Mouse (Mus musculus) heart, embryonic 13.5 days (tissue): Measurements from ENCODE around the gene Olfr1204. TPM values are rescaled to one million over a fixed set of nuclear protein-coding genes. Genes with fewer than 3 reads are reported as not detected.

ENCODE experiments used
- ATAC-seq: fragments of 200-750 bp; cut with Nextera tagmentation; 2 replicates; pipeline ENCODE4 v1.8.0; 2017; ENCODE audit warnings: moderate TSS enrichment; ENCODE audit not compliant: insufficient number of reproducible peaks, low FRiP score, low TSS enrichment; ENCODE audit errors: extremely low read depth
- H3K27ac ChIP-seq: fragments of 300-500 bp; sonication (generic); replicated peaks from 2 replicates; pipeline ENCODE4 v1.5.1; 2015; ENCODE audit warnings: moderate library complexity, mild to moderate bottlenecking, inconsistent platforms
- H3K27me3 ChIP-seq: fragments of 300-500 bp; sonication (generic); replicated peaks from 2 replicates; pipeline ENCODE4 v1.6.1; 2015; ENCODE audit warnings: mild to moderate bottlenecking, inconsistent platforms
- H3K36me3 ChIP-seq: fragments of 300-500 bp; sonication (generic); 2 replicates; pipeline ENCODE4 v1.6.1; 2015; ENCODE audit warnings: mild to moderate bottlenecking, inconsistent platforms
- H3K4me1 ChIP-seq: fragments of 300-500 bp; sonication (generic); 2 replicates; pipeline ENCODE4 v1.6.1; 2015; ENCODE audit warnings: inconsistent platforms
- H3K4me2 ChIP-seq: fragments of 300-500 bp; sonication (generic); 2 replicates; pipeline ENCODE4 v1.6.1; 2015; ENCODE audit warnings: inconsistent platforms, mild to moderate bottlenecking, moderate library complexity
- H3K4me3 ChIP-seq: fragments of 300-500 bp; sonication (generic); 2 replicates; pipeline ENCODE4 v1.5.1; 2015; ENCODE audit warnings: moderate library complexity, mild to moderate bottlenecking, inconsistent platforms
- H3K9ac ChIP-seq: fragments of 300-500 bp; sonication (generic); 2 replicates; pipeline ENCODE4 v1.6.1; 2015; ENCODE audit warnings: inconsistent platforms, mild to moderate bottlenecking, moderate library complexity
- H3K9me3 ChIP-seq: fragments of 300-500 bp; sonication (generic); 2 replicates; pipeline ENCODE4 v1.6.1; 2016; ENCODE audit warnings: inconsistent platforms
- WGBS: fragments of 180-500 bp; shearing (Covaris S2); methylation state at CpG from one replicate; pipeline ENCODE4 v1.1.7; 2015; ENCODE audit warnings: mixed read lengths; 5-methylcytosine and 5-hydroxymethylcytosine counted together
- polyA plus RNA-seq: library from polyadenylated mRNA; unstranded; fragments of >200 nt; fragmentation: Nextera tagmentation; extraction: Ambion mirVana; gene quantifications from 2 replicates; pipeline ENCODE4 v1.2.1, GENCODE M21; 2015

Gene Olfr1204
- polyA plus RNA-seq, result not detected in 2 replicates

DNA sequence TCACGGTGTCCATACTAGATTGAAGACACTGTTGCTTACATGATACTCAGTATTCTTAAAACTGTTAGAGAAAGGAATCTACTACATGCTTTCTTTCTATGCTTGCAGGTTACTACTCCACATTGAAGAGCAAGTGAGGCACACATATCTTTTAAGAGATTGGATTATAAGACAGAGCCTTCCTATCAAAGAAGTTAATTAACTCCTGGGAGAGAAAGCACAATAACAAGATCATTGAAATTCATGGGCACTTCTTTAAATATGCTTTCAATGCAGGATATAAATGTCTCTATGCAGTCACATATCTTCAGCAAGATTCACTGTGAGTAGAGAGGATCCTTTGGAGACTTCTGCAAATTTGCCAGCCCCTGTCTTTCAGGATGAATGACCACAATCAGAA is at the start of gene Olfr1204:
Olfr1204 (plus strand) TSS at position 301 of the 400 bp plus-strand sequence.
- Histone ChIP-seq H3K4me2 (no peak within 1 kb of the TSS), H3K9me3 (no peaks in the 10 kb centered on the region), H3K27me3 (no peaks in the 10 kb centered on the region), H3K36me3 (no peaks in the 10 kb centered on the region), H3K27ac (no peak within 1 kb of the TSS), H3K4me3 (no peak within 1 kb of the TSS), H3K4me1 (no peaks in the 10 kb centered on the region), H3K9ac (no peak within 1 kb of the TSS)
- ATAC-seq, result no peak
- WGBS, result 81% methylated on average over 1 of the region's 1 CpGs

DNA sequence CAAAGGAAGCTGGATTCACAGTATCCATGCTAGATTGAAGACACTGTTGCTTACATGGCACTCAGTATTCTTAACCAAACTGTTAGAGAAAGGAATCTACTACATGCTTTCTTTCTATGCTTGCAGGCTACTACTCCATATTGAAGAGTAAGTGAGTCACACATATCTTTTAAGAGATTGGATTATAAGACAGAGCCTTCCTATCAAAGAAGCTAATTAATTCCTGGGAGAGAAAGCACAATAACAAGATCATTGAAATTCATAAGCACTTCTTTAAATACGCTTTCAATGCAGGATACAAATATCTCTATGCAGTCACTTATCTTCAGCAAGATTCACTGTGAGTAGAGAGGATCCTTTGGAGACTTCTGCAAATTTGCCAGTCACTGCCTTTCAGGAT is 34.9 kb upstream of the Olfr1204 start, which contains the start of gene Olfr1202:
Olfr1202 (plus strand) TSS at position 301 of the 400 bp plus-strand sequence.
- Histone ChIP-seq H3K4me1 (no peaks in the 10 kb centered on the region), H3K27ac (no peak within 1 kb of the TSS), H3K27me3 (no peaks in the 10 kb centered on the region), H3K9ac (no peak within 1 kb of the TSS), H3K4me3 (no peak within 1 kb of the TSS), H3K36me3 (no peaks in the 10 kb centered on the region), H3K4me2 (no peak within 1 kb of the TSS), H3K9me3 (no peaks in the 10 kb centered on the region)
- no peak for ATAC-seq
- WGBS, result 66% methylated on average over 1 of the region's 1 CpGs

DNA sequence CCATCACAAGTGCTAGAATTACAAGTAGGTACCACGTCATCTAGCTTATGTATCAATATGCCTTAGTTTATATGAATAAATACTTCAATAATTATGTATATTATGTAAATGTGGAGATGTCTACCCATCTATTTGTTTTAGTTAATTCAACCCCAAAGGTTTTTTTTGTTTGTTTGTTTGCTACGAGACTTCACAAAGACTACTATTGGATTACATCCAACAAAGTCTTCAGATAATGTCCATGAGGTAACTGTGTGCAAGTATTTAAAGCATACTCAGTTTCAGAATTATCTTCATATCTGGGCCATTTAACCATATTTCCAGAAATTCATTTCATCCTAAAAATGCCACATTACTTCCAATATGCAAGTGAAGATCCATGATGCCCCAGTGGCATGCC is 19.7 kb upstream of the Olfr1204 start, which contains the start of gene Olfr1205:
Olfr1205 (plus strand) TSS at position 301 of the 400 bp plus-strand sequence.
- H3K9ac ChIP-seq, result no peak within 1 kb of the TSS
- 72% methylated on average over 2 of the region's 2 CpGs for WGBS
- H3K36me3 ChIP-seq, result no peaks in the 10 kb centered on the region
- no peaks in the 10 kb centered on the region for H3K27me3 ChIP-seq
- no peaks in the 10 kb centered on the region; the same call in 1 of the 2 replicates for H3K9me3 ChIP-seq
- H3K4me3 ChIP-seq, result no peak within 1 kb of the TSS
- no peak within 1 kb of the TSS for H3K4me2 ChIP-seq
- no peaks in the 10 kb centered on the region for H3K4me1 ChIP-seq
- no peak within 1 kb of the TSS for H3K27ac ChIP-seq
- no peak for ATAC-seq

DNA sequence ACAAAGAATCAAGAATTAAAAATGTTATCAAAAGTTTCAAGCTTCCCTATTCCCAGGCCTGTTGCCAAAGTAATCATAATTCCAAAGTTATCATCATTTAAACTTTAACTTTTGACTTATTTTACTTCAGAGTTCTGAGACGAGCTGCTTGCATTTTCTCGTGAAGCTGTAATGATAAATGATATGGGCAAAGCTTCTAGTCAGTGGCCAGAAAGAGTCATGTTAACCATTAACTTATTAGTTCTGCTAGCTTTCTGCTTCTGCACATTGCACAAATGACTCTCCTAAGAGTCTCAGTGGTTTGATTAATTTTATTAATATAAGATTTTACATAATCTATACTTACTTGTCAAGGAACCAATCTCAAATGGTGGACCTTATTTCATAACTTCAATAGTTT is 10.6 kb upstream of the Olfr1204 start:
- WGBS, result 55% methylated on average over 2 of the region's 2 CpGs
- H3K4me1 ChIP-seq, result no peaks in the 10 kb centered on the region
- H3K27ac ChIP-seq, result no peak overlapping the region

DNA sequence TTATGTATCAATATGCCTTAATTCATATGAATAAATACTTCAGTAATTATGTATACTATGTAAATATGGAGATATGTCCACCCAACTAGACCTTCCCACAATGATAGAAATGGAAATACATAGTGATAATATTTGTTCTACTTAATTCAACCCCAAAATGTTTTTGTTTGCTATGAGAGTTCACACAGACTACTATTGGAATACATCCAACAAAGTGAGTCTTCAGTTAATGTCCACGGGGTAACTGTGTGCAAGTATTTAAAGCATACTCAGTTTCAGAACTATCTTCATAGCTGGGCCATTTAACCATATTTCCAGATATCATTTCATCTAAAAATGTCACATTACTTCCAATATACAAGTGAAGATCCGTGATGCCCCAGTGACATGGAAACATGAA is 13.8 kb downstream of the Olfr1204 start, which contains the start of gene Olfr1206:
Olfr1206 (plus strand) TSS at position 301 of the 400 bp plus-strand sequence.
- no peak within 1 kb of the TSS for H3K4me2 ChIP-seq
- WGBS, result 67% methylated on average over 2 of the region's 2 CpGs
- H3K27ac ChIP-seq, result no peak within 1 kb of the TSS
- H3K27me3 ChIP-seq, result no peaks in the 10 kb centered on the region
- no peaks in the 10 kb centered on the region for H3K9me3 ChIP-seq
- no peak within 1 kb of the TSS for H3K9ac ChIP-seq
- H3K4me3 ChIP-seq, result no peak within 1 kb of the TSS
- H3K36me3 ChIP-seq, result no peaks in the 10 kb centered on the region
- no peak for ATAC-seq
- no peaks in the 10 kb centered on the region for H3K4me1 ChIP-seq

More for the DNA sequence above, 10.6 kb upstream of the Olfr1204 start:
- Histone ChIP-seq H3K4me2 (no peak overlapping the region), H3K27me3 (no peaks in the 10 kb centered on the region), H3K9ac (no peak overlapping the region), H3K4me3 (no peak overlapping the region), H3K36me3 (no peaks in the 10 kb centered on the region), H3K9me3 (no peaks in the 10 kb centered on the region)
- no peak for ATAC-seq

DNA sequence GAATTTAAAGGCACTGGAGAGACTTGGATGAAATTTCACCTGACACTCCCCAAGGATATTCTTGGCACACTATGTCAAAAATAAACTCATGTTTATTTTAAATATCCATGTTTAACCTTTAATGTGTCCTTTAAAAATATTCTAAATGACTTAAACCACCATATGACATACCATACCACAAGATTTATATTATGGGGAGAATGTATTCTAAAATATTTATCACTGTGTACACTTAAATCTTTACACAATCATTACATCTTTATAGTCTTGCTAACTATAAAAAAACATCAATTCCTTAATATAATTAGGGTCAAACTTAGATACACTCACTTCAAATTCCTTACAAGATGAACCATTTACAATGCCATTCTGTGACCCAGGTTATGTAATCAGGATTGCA is 53.1 kb downstream of the Olfr1204 start, which contains the start of gene Olfr1208:
Olfr1208 (minus strand) TSS at position 101 of the 400 bp plus-strand sequence.
- no peak within 1 kb of the TSS for H3K4me2 ChIP-seq
- no peak within 1 kb of the TSS for H3K27ac ChIP-seq
- H3K9me3 ChIP-seq, result no peaks in the 10 kb centered on the region
- no peak for ATAC-seq
- no peaks in the 10 kb centered on the region for H3K4me1 ChIP-seq
- no peaks in the 10 kb centered on the region for H3K27me3 ChIP-seq
- H3K9ac ChIP-seq, result no peak within 1 kb of the TSS
- no peaks in the 10 kb centered on the region for H3K36me3 ChIP-seq
- H3K4me3 ChIP-seq, result no peak within 1 kb of the TSS

Other genes starting within 250 kb of the Olfr1204 start
- not detected in 2 replicates for gene Olfr1191-ps1, start 208.8 kb upstream of the Olfr1204 start, polyA plus RNA-seq
- not detected in 2 replicates for gene Olfr1192-ps1, start 200.8 kb upstream of the Olfr1204 start, polyA plus RNA-seq
- not detected in 2 replicates for gene Olfr1193, start 173.7 kb upstream of the Olfr1204 start, polyA plus RNA-seq
- gene Olfr1195, start 160.1 kb upstream of the Olfr1204 start, polyA plus RNA-seq, result not detected in 2 replicates
- not detected in 2 replicates for gene Olfr1196, start 144.7 kb upstream of the Olfr1204 start, polyA plus RNA-seq
- gene Olfr1197, start 116.9 kb upstream of the Olfr1204 start, polyA plus RNA-seq, result not detected in 2 replicates
- gene Olfr1198, start 97.9 kb upstream of the Olfr1204 start, polyA plus RNA-seq, result not detected in 2 replicates
- not detected in 2 replicates for gene Olfr1199, start 88.8 kb upstream of the Olfr1204 start, polyA plus RNA-seq
- gene Olfr1200, start 78.8 kb upstream of the Olfr1204 start, polyA plus RNA-seq, result not detected in 2 replicates
- gene Olfr1201, start 56.3 kb upstream of the Olfr1204 start, polyA plus RNA-seq, result not detected in 2 replicates
- not detected in 2 replicates for gene Olfr1202, start 34.8 kb upstream of the Olfr1204 start, polyA plus RNA-seq
- gene Olfr1205, start 19.6 kb upstream of the Olfr1204 start, polyA plus RNA-seq, result not detected in 2 replicates
- not detected in 2 replicates for gene Olfr1206, start 13.9 kb downstream of the Olfr1204 start, polyA plus RNA-seq
- not detected in 2 replicates for gene Olfr1208, start 53.0 kb downstream of the Olfr1204 start, polyA plus RNA-seq
- gene Olfr1209, start 65.9 kb downstream of the Olfr1204 start, polyA plus RNA-seq, result not detected in 2 replicates
- gene Olfr1211, start 88.8 kb downstream of the Olfr1204 start, polyA plus RNA-seq, result not detected in 2 replicates
- gene Olfr1212, start 104.7 kb downstream of the Olfr1204 start, polyA plus RNA-seq, result not detected in 2 replicates
- gene Gm13762, start 131.0 kb downstream of the Olfr1204 start, polyA plus RNA-seq, result not detected in 2 replicates
- not detected in 2 replicates for gene Olfr1214, start 143.4 kb downstream of the Olfr1204 start, polyA plus RNA-seq
- not detected in 2 replicates for gene Olfr1215, start 157.7 kb downstream of the Olfr1204 start, polyA plus RNA-seq
- gene Olfr1216, start 169.0 kb downstream of the Olfr1204 start, polyA plus RNA-seq, result not detected in 2 replicates
- not detected in 2 replicates for gene Olfr1217, start 182.8 kb downstream of the Olfr1204 start, polyA plus RNA-seq
- not detected in 2 replicates for gene Olfr1218, start 211.9 kb downstream of the Olfr1204 start, polyA plus RNA-seq
- gene Olfr1219, start 234.2 kb downstream of the Olfr1204 start, polyA plus RNA-seq, result not detected in 2 replicates